Mouse (Mus musculus) c-Kit-negative CD71-positive TER-119-positive erythroid progenitor cells, embryonic 14.5 days (primary cell): ENCODE measurements around the gene Rftn1.
A peak's percentile ranks its signal among the peaks of the same experiment; 100 is the strongest.

Experiments used
- DNase-seq: peaks from one replicate; pipeline ENCODE4 v3.0.0-alpha.2; 2013; ENCODE audit warnings: low read depth, low spot score

The Rftn1 gene

GRCm38 (mm10) chr17:50172795-50173194 lies 17.7 kb downstream of the Rftn1 start:
- DNase-seq: no peak

GRCm38 (mm10) chr17:50170935-50171545 lies 19.4 kb downstream of the Rftn1 start:
- DNase-seq: no peak

GRCm38 (mm10) chr17:50169946-50170427 lies 20.5 kb downstream of the Rftn1 start:
- DNase-seq: no peak

- no peak for DNase-seq
These were observed 29.3 kb downstream of the Rftn1 start for GRCm38 (mm10) chr17:50160904-50161805.

- no peak for DNase-seq
These were observed 30.1 kb downstream of the Rftn1 start for GRCm38 (mm10) chr17:50160357-50160756.

GRCm38 (mm10) chr17:50159816-50160215 lies 30.7 kb downstream of the Rftn1 start:
- DNase-seq: no peak

- DNase-seq: peak; percentile 38
These were observed 31.9 kb downstream of the Rftn1 start for GRCm38 (mm10) chr17:50158565-50158964.

GRCm38 (mm10) chr17:50157190-50158150 lies 33.0 kb downstream of the Rftn1 start:
- DNase-seq: no peak

GRCm38 (mm10) chr17:50152085-50152484 lies 38.4 kb downstream of the Rftn1 start:
- no peak for DNase-seq

GRCm38 (mm10) chr17:50151208-50151723 lies 39.2 kb downstream of the Rftn1 start:
- DNase-seq: no peak

GRCm38 (mm10) chr17:50150416-50151207 lies 39.9 kb downstream of the Rftn1 start:
- no peak for DNase-seq

GRCm38 (mm10) chr17:50149690-50150210 lies 40.7 kb downstream of the Rftn1 start:
- no peak for DNase-seq

GRCm38 (mm10) chr17:50147831-50148587 lies 42.5 kb downstream of the Rftn1 start:
- DNase-seq: no peak

- no peak for DNase-seq
These were observed 47.1 kb downstream of the Rftn1 start for GRCm38 (mm10) chr17:50143354-50143753.

GRCm38 (mm10) chr17:50142553-50142952 lies 47.9 kb downstream of the Rftn1 start:
- DNase-seq: no peak

- no peak for DNase-seq
These were observed 48.3 kb downstream of the Rftn1 start for GRCm38 (mm10) chr17:50142151-50142550.

- DNase-seq: no peak
These were observed 54.4 kb downstream of the Rftn1 start for GRCm38 (mm10) chr17:50136060-50136459.

- no peak for DNase-seq
These were observed 55.0 kb downstream of the Rftn1 start for GRCm38 (mm10) chr17:50135466-50135865.

GRCm38 (mm10) chr17:50131698-50132097 lies 58.8 kb downstream of the Rftn1 start:
- DNase-seq: no peak

- DNase-seq: no peak
These were observed 60.1 kb downstream of the Rftn1 start for GRCm38 (mm10) chr17:50130421-50130820.
